Mouse (Mus musculus) erythroid progenitor cell, adult 5-6 weeks (primary cell): ENCODE data around the gene Ksr1. TPM values are rescaled to one million over a fixed set of nuclear protein-coding genes. Genes with fewer than 3 reads are reported as not detected.

ENCODE experiments used
- ATAC-seq: replicated peaks from 2 replicates; pipeline ENCODE4 v1.8.0; 2016; ENCODE audit warnings: moderate number of reproducible peaks, mild to moderate bottlenecking, moderate TSS enrichment, inconsistent platforms; ENCODE audit not compliant: poor library complexity, low FRiP score, severe bottlenecking
- total RNA-seq, 2 experiments: library from RNA; stranded (forward) in 1 of 2; stranded (reverse) in 1 of 2; fragments of 150-400 nt in 1 of 2; fragments of 186-747, 209-891 nt in 1 of 2; gene quantifications; 2 replicates each; pipeline versions ENCODE4 v1.2.3 to v1.2.4; 2015 to 2017; ENCODE audit warnings: low replicate concordance in 2 of 2

Gene Ksr1
- total RNA-seq, 2 experiments from 2014 or later, result 1.5 to 4.2 TPM

DNA sequence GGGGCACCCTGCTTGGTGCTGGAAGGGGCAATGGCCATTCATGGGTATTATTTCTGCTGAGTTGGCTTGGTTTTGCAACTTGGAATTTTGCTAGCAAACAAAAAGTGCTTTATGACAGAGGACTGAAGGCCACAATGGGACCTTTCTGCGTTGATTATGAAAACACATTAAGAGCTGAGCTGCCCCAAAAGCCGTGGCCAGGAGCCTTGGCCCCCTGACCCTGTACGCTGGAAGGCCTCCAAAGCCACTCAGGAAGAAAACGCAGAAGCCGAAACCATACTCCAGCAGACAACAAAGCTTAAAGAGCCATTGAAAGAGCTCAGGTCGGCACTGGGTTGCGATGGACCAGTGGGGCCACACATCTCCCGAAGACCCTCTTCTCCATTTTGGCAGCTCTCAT, 47.2 kb downstream of the Ksr1 start:
- ATAC-seq, result no peak

DNA sequence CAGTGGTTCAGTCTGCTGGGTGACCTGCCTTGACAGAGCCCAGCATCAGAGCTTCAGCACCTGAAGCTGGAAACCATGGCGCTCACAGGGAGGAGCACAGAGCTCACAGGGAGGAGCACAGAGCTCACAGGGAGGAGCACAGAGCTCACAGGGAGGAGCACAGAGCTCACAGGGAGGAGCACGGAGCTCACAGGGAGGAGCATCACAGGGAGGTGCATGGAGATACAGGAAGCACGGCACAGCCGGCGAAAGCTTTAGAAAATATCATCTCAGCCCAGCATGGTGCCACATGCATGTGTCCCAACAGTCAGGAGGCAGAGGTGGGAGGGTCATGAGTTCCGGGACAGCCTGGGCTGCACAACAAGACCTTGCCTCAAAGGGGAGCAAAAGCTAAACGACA, 48.5 kb downstream of the Ksr1 start:
- ATAC-seq, result no peak

DNA sequence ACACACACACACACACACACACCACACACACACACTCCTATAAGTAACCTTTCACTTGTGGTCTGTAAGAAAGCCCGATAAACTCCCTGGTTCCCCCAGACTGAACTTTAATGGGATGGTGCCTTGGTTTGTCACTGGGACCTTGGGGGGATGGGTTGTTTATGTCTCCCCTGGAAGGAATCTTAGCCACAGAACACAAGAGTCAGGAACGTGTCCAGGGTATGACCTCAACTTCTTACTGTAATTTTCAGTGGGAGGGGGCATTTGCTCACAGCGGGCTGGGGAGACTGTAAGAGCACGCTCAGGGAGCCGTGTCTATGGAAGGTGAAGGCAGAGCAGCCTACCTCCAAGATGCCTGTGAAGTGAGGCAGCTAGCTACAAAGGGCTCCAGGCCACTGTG, 49.5 kb downstream of the Ksr1 start:
- ATAC-seq, result no peak

DNA sequence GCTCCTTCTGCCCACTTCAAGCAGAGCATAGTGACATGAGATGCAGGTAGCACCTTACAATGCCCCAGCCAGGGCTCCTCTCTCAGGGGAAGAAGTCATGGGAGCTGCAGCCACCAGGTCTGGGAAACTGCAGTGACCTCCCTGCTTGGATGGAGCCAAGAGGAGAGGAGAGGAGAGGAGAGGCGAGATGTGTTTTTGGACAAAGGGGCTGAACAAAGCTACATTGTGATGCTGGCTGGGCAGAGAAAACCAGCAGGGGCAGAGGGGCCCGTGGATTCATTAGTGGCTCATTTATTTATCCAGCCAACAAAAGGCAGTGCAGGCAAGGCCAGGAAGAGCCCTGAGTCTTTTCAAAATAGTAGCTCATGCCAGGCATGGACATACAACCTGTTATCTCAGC, 50.5 kb downstream of the Ksr1 start:
- no peak for ATAC-seq

- ATAC-seq, result no peak
Measured at GRCm38 (mm10) chr11:79094727-79095126, 51.5 kb downstream of the Ksr1 start.

DNA sequence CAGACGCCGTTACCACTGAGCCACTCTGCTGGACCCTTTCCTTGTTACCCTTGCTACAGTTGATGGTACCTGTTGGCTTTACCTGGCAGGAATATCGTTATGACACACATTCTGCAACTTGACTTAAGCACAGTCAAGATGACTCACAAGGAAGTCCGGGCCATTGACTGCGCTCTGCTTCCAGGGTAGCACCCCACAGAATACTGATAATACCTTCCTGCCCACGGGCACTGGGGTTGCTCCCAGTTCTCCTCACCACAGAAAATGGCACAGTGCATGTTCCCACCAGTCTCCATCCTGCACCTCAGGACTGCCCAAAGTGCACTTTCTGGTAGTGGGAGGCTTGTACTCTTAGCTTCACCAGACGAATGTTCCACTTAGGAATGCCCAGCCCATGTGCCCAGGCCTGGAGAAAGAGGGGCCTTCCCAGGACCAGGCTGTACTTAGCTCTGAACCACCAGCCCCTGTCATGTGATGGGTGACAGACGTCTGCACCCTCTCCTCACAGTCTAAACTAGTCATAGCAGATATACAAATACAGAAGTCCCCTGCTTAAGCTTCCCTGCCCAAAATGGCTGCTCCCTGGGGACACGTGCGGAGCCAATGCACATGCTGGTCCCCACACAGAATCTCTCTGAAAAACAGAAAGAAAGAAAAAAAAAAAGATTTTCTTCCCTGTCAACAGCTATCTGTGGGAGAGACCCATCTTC, 52.1 kb downstream of the Ksr1 start:
- no peak for ATAC-seq

DNA sequence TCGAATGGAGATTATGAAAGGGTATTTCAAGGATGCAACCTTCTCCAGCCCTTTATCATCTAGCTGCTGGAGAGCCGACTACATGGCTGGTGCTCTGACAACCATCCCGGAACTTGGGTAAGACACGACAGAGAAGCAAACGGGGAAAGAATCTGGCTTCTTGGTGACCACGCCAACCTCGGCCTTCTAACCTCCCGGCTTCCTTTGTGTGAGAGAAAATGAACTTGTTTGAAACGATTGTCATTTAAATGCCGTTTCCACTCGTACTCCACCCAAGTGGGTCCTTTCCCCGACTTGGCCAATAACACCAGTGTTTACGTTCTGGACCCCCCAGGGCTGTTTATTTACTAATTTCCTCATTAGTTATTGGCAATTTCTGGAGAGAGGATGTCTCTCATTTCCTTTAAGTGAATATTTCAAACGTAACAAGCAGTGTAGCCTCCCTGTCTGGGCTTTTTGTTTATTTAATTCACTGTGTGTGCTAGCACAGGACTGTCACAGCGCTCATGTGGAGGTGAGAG, 52.8 kb downstream of the Ksr1 start:
- ATAC-seq, result no peak

GRCm38 (mm10) chr11:79092802-79093201, 53.4 kb downstream of the Ksr1 start:
- ATAC-seq, result no peak

GRCm38 (mm10) chr11:79092245-79092644, 54.0 kb downstream of the Ksr1 start:
- ATAC-seq, result no peak

GRCm38 (mm10) chr11:79089756-79090155, 56.5 kb downstream of the Ksr1 start:
- ATAC-seq, result no peak

- ATAC-seq, result no peak
Measured at GRCm38 (mm10) chr11:79089027-79089426, 57.2 kb downstream of the Ksr1 start.

- ATAC-seq, result no peak
Measured at GRCm38 (mm10) chr11:79088325-79088724, 57.9 kb downstream of the Ksr1 start.

- ATAC-seq, result no peak
Measured at GRCm38 (mm10) chr11:79087731-79088311, 58.4 kb downstream of the Ksr1 start.

GRCm38 (mm10) chr11:79086787-79087186, 59.4 kb downstream of the Ksr1 start:
- no peak for ATAC-seq

- ATAC-seq, result no peak
Measured at GRCm38 (mm10) chr11:79085059-79085458, 61.1 kb downstream of the Ksr1 start.

DNA sequence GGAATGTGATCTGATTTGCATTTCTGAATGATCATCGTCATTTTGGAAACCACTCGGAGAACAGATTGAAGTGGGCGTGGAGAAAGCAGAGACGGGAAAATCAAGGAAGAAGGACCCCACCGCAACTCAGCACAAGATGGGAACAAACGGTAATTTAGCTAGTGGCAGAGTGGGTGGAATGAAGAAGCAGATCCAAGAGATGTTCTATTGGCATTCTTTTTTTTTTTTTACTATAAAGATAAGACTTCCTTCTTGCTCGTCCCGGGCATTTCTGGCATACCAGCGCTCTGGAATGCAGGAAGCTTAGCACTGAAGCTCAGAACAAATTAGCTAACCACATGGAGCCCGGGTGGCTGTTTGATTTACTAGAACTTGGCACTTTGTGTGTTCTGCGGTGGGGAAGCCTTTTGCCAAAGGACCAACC, 63.2 kb downstream of the Ksr1 start:
- no peak for ATAC-seq

- ATAC-seq, result no peak
Measured at GRCm38 (mm10) chr11:79080965-79081891, 65.0 kb downstream of the Ksr1 start.

- no peak for ATAC-seq
Measured at GRCm38 (mm10) chr11:79080081-79080480, 66.1 kb downstream of the Ksr1 start.

DNA sequence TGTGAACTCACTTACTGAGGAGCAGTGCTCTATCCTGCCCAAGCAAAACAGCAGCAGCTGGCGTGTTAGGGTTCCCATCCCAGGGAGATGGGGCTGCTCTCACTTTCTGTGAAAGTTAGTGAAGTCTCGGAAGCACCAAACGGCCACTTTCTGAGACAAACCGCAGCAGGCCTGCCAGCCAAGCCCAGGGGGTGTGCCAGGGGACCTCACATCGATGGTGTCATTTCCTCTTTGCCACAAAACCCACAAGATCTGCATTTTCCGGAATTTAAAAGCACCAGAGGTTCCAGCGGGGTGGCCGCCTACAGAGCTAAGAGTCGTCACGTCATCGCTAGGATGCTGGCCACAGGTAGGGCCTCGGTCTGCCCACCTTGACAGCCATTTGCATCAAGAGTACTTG, 69.7 kb downstream of the Ksr1 start:
- ATAC-seq, result no peak

DNA sequence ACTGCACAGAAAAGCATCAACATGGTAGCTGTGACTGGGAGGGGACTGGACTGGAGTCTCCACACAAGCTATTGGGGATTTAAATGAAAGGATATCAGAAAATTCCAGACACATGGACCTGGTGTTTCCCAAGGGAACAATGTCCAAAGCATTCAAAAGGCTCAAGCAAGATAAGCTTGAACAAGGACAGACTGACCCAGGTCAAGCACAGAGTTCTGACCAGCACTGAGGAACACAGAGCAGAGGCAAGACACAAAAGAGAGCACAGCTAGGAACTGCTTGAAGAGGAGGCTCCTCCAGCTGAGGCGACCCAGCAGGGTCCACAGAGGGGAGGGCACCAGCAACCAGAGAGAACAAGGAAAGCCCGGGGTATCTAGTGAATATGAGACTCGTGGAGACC, 71.2 kb downstream of the Ksr1 start:
- ATAC-seq, result no peak

DNA sequence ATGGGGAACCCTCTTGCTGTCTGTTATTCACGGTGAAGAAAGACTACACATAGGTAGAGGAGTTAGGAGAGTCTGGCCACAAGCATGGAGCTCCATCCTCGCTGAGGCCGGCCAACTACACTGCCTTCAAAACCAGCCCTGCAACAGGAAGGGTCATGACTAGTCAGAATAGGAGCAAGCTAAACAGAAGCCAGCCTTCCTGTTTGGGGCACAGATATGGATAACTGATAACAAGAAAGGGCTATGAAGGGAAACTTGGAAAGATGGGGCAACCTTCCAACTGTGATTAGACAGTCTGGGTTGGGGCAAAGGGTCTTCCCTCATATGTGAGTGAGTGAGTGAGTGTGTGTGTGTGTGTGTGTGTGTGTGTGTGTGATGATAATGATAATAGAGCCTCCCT, 71.6 kb downstream of the Ksr1 start:
- ATAC-seq, result no peak
